In the genomic region with DNA sequence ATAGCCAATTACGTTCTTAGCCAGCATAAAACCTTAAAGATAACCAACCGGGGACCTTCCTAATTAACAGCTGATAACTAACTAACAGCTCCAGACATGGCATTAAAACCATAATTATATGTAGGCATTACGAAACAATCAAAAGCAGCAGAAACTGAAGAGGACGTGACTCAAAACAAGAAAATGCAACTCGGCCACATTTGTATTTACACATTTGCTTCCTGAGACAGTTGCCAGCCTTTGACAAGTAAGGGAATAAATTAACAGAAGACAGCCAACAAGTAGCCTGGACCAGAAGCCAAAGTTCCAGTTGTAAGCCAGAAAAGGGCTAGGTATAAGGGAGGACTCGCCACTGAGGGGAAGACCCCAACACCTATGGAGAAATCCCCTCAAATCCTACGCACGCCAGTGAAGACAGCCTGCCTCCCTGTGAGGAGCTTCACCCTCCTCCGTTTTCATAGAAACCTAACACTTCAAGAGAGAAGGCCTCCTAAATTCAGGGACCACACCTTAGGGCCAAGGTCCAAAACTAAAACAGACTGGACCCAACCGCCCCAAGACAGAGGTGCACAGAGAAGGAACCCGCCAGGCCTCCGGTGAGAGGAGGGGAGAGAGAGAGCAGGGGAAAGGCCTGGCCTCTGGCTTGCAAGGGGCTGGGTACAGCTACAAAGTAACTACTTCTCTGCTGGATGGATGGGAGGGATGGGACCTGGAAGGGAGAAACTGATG, we compare ENCODE assay signal across 14 mouse cellular contexts. TPM values are rescaled to one million over a fixed set of nuclear protein-coding genes. Genes with fewer than 3 reads are reported as not detected.
DNase-seq lines count a peak whose midpoint lies in the region; ATAC-seq and TF ChIP-seq lines count a peak whose summit lies in the region.
"Had no signal": no experiment of that assay in that cellular context is flagged by ENCODE, and none has a peak within 500 bp of the region (broad histone marks: within the 10 kb centered on the region; RNA-seq: fewer than 3 reads in every experiment).

No protein-coding gene starts in this region.

- H3K27me3 ChIP-seq in liver, postnatal 0 days (ENCODE audit: insufficient read depth, low read length) = no peaks in the 10 kb centered on the region
- H3K27me3 ChIP-seq in liver, embryonic 11.5 days (replicated peaks; ENCODE audit: control insufficient read depth, insufficient read depth, low read length) = no peaks in the 10 kb centered on the region
- H3K27me3 ChIP-seq in embryonic facial prominence, embryonic 14.5 days (replicated peaks; ENCODE audit: control insufficient read depth, insufficient read depth, low read length) = no peaks in the 10 kb centered on the region
- no peaks in the 10 kb centered on the region for H3K27me3 ChIP-seq in limb, embryonic 15.5 days
- H3K27me3 ChIP-seq in thymus, adult 2 months (ENCODE audit: control insufficient read depth, insufficient read depth, low read length) = no peaks in the 10 kb centered on the region

- H3K27ac ChIP-seq in liver, postnatal 0 days (ENCODE audit: low read depth) = no peak overlapping the region
- H3K27ac ChIP-seq in liver, embryonic 11.5 days (ENCODE audit: low read depth, low read length) = no peak overlapping the region
- H3K27ac ChIP-seq in embryonic facial prominence, embryonic 14.5 days (replicated peaks; ENCODE audit: low read depth, low read length) = no peak overlapping the region
- H3K27ac ChIP-seq in limb, embryonic 15.5 days = peak overlapping the region; percentile 1; the same call in 1 of the 2 replicates
- no peak overlapping the region for H3K27ac ChIP-seq in thymus, adult 2 months (ENCODE audit: control insufficient read depth, insufficient read depth, low read length)

- H3K4me1 ChIP-seq in liver, postnatal 0 days (ENCODE audit: insufficient read depth) = peaks cover 22% of the 10 kb centered on the region
- H3K4me1 ChIP-seq in liver, embryonic 11.5 days (replicated peaks; ENCODE audit: control insufficient read depth, insufficient read depth, low read length) = peaks cover 10% of the 10 kb centered on the region
- peaks cover 13% of the 10 kb centered on the region; the same call in 1 of the 2 replicates for H3K4me1 ChIP-seq in embryonic facial prominence, embryonic 14.5 days (ENCODE audit: control insufficient read depth, insufficient read depth, low read length)
- H3K4me1 ChIP-seq in limb, embryonic 15.5 days = peaks cover 24% of the 10 kb centered on the region
- H3K4me1 ChIP-seq in thymus, adult 2 months (replicated peaks; ENCODE audit: control insufficient read depth, insufficient read depth, low read length) = no peaks in the 10 kb centered on the region

- no peak for ATAC-seq in liver, postnatal 0 days
- no peak for ATAC-seq in liver, embryonic 11.5 days (replicated peaks; ENCODE audit: low FRiP score)
- ATAC-seq in embryonic facial prominence, embryonic 14.5 days (ENCODE audit: low read depth) = no peak
- ATAC-seq in limb, embryonic 15.5 days (ENCODE audit: insufficient number of reproducible peaks, low FRiP score, low TSS enrichment, low read depth) = no peak

- H3K4me2 ChIP-seq in liver, postnatal 0 days (ENCODE audit: low read depth, low read length) = peak overlapping the region; percentile 60; the same call in 1 of the 2 replicates
- H3K4me2 ChIP-seq in liver, embryonic 11.5 days = no peak overlapping the region
- H3K4me2 ChIP-seq in embryonic facial prominence, embryonic 14.5 days (ENCODE audit: low read depth, low read length) = 0 out of 2 replicates have a peak overlapping the region, but pooled peaks have one; percentile 3
- 0 out of 2 replicates have a peak overlapping the region, but pooled peaks have one; percentile 0 for H3K4me2 ChIP-seq in limb, embryonic 15.5 days

- 73% methylated on average over 12 of the region's 12 CpGs for WGBS in liver, postnatal 0 days (ENCODE audit: insufficient replicate concordance)
- WGBS in liver, embryonic 11.5 days = 80% methylated on average over 12 of the region's 12 CpGs
- WGBS in embryonic facial prominence, embryonic 14.5 days = 60% methylated on average over 12 of the region's 12 CpGs
- WGBS in limb, embryonic 15.5 days = 60% methylated on average over 12 of the region's 12 CpGs
- WGBS in thymus, adult 2 months = 93% methylated on average over 12 of the region's 12 CpGs

- no peak for TF ChIP-seq EP300 in liver, postnatal 0 days (IDR thresholded peaks at IDR 0.05; ENCODE audit: low read depth)

- TF ChIP-seq POLR2A in thymus, adult 2 months (IDR thresholded peaks at IDR 0.05; ENCODE audit: control insufficient read depth, extremely low read depth, insufficient read depth, low read length, poor library complexity) = no peak

- no peak overlapping the region for H3K4me3 ChIP-seq in liver, postnatal 0 days (ENCODE audit: low read depth, low read length)
- no peak overlapping the region for H3K4me3 ChIP-seq in liver, embryonic 11.5 days (ENCODE audit: low read depth, low read length)
- no peak overlapping the region for H3K4me3 ChIP-seq in embryonic facial prominence, embryonic 14.5 days (ENCODE audit: low read depth, low read length)
- no peak overlapping the region; the same call in 1 of the 2 replicates for H3K4me3 ChIP-seq in limb, embryonic 15.5 days
- H3K4me3 ChIP-seq in thymus, adult 2 months (ENCODE audit: control insufficient read depth, insufficient read depth, low read length) = no peak overlapping the region

- DNase-seq in liver, postnatal 0 days = no peak
- DNase-seq in liver, embryonic 11.5 days (ENCODE audit: low spot score) = no peak
- peak; percentile 51 for DNase-seq in ES-CJ7 (ENCODE audit: low read depth, low spot score)
- no peak for DNase-seq in embryonic facial prominence, embryonic 14.5 days (ENCODE audit: low spot score)
- no peak for DNase-seq in thymus, adult 2 months
- DNase-seq in thymus, adult 18-20 months = no peak
- DNase-seq in adrenal gland, adult (ENCODE audit: inconsistent age in 2 of 2, low spot score in 1 of 2) = no peak
- DNase-seq: adrenal gland, adult 2 months; cerebellum, postnatal 36 days; heart, postnatal 4 days; midbrain, embryonic 14.5 days; right cerebral cortex, postnatal 25 days had no signal

- no peak overlapping the region for H3K9ac ChIP-seq in liver, postnatal 0 days (replicated peaks)
- H3K9ac ChIP-seq in liver, embryonic 11.5 days (ENCODE audit: low read depth, low read length) = no peak overlapping the region
- 0 out of 2 replicates have a peak overlapping the region, but pooled peaks have one; percentile 15 for H3K9ac ChIP-seq in embryonic facial prominence, embryonic 14.5 days (ENCODE audit: low read depth, low read length)
- no peak overlapping the region for H3K9ac ChIP-seq in limb, embryonic 15.5 days

- TF ChIP-seq CTCF in liver, postnatal 0 days (IDR thresholded peaks at IDR 0.05; ENCODE audit: low read depth) = no peak
- TF ChIP-seq CTCF in thymus, adult 2 months (IDR thresholded peaks at IDR 0.05; ENCODE audit: borderline replicate concordance, control insufficient read depth, extremely low read depth, insufficient read depth, low read length, poor library complexity) = no peak

- H3K36me3 ChIP-seq in liver, postnatal 0 days (replicated peaks; ENCODE audit: insufficient read depth, low read length) = no peaks in the 10 kb centered on the region
- no peaks in the 10 kb centered on the region for H3K36me3 ChIP-seq in liver, embryonic 11.5 days (ENCODE audit: control insufficient read depth, insufficient read depth, low read length)
- H3K36me3 ChIP-seq in embryonic facial prominence, embryonic 14.5 days (ENCODE audit: control insufficient read depth, insufficient read depth, low read length) = no peaks in the 10 kb centered on the region
- H3K36me3 ChIP-seq in limb, embryonic 15.5 days = no peaks in the 10 kb centered on the region
- no peaks in the 10 kb centered on the region for H3K36me3 ChIP-seq in thymus, adult 2 months (ENCODE audit: control insufficient read depth, insufficient read depth, low read length)
- H3K36me3 ChIP-seq: G1E had no signal

- H3K9me3 ChIP-seq in liver, postnatal 0 days (ENCODE audit: low read length) = no peaks in the 10 kb centered on the region
- no peaks in the 10 kb centered on the region for H3K9me3 ChIP-seq in liver, embryonic 11.5 days (ENCODE audit: control insufficient read depth, low read length)
- H3K9me3 ChIP-seq in embryonic facial prominence, embryonic 14.5 days (ENCODE audit: control insufficient read depth, low read length) = 0 out of 2 replicates have a peak, but pooled peaks cover 4% of the 10 kb centered on the region
- no peaks in the 10 kb centered on the region for H3K9me3 ChIP-seq in limb, embryonic 15.5 days

RNA-seq across cellular contexts. Expression of gene Dnmbp, which starts 53.5 kb away (rescaled TPM):
- 4.0 and 4.8 TPM in 2 replicates for polyA plus RNA-seq in liver, postnatal 0 days (2015; fragmentation: Nextera tagmentation; extraction: Ambion mirVana)
- polyA plus RNA-seq in liver, embryonic 11.5 days (2014; fragmentation: Nextera tagmentation; extraction: Ambion mirVana) = 7.5 and 8.7 TPM in 2 replicates
- 15.3 and 18.8 TPM in 2 replicates for polyA plus RNA-seq in embryonic facial prominence, embryonic 14.5 days (2014; fragmentation: Nextera tagmentation; extraction: Ambion mirVana)
- polyA plus RNA-seq in limb, embryonic 15.5 days (2015; fragmentation: Nextera tagmentation; extraction: Ambion mirVana) = 22.9 and 23.8 TPM in 2 replicates
- polyA plus RNA-seq in thymus, adult 2 months (2012; rRNA removed) = 12.7 and 13.0 TPM in 2 replicates
